Mouse (Mus musculus): Measurements from ENCODE around the gene Gm340. TPM values are rescaled to one million over a fixed set of nuclear protein-coding genes. Genes with fewer than 3 reads are reported as not detected.

Gm340 gene
- polyA plus RNA-seq, 1 experiment from 2014 or later: 4.2 TPM

DNA sequence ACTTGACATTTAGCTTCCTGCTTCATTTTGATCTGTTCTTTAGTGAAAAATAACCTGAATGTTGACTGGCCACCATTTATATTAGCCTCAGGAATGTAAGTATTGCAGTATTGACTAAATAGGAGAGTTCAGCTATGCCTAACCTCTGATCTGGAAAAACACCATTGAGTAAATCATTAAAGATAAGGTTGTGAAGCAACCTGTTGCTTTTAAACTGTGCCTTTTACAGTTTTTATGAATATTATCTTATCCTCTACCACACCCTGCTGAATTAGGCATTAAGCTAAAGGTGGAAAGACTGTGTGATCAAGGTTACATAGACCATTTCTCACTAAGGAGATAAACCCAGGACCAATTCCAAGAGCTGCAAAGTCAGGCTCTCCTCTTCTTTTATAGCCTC lies 4.6 kb upstream of the Gm340 start:
- Histone ChIP-seq H3K36me3 (ENCODE audit: control insufficient read depth, insufficient read depth, low read length) (no peaks in the 10 kb centered on the region), H3K4me2 (ENCODE audit: low read depth, severe bottlenecking) (no peak overlapping the region), H3K27me3 (ENCODE audit: control insufficient read depth, insufficient read depth, low read length) (no peaks in the 10 kb centered on the region), H3K4me1 (ENCODE audit: control insufficient read depth, insufficient read depth, low read length) (0 out of 2 replicates have a peak, but pooled peaks cover 3% of the 10 kb centered on the region), H3K9ac (ENCODE audit: low read length) (no peak overlapping the region), H3K4me3 (ENCODE audit: low read depth, low read length) (no peak overlapping the region), H3K27ac (replicated peaks; ENCODE audit: low read depth, low read length) (no peak overlapping the region), H3K9me3 (ENCODE audit: control insufficient read depth, low read length) (no peaks in the 10 kb centered on the region)
- ATAC-seq (ENCODE audit: insufficient number of reproducible peaks, low FRiP score, low TSS enrichment, low read depth) (no peak), DNase-seq (ENCODE audit: low spot score) (no peak)

DNA sequence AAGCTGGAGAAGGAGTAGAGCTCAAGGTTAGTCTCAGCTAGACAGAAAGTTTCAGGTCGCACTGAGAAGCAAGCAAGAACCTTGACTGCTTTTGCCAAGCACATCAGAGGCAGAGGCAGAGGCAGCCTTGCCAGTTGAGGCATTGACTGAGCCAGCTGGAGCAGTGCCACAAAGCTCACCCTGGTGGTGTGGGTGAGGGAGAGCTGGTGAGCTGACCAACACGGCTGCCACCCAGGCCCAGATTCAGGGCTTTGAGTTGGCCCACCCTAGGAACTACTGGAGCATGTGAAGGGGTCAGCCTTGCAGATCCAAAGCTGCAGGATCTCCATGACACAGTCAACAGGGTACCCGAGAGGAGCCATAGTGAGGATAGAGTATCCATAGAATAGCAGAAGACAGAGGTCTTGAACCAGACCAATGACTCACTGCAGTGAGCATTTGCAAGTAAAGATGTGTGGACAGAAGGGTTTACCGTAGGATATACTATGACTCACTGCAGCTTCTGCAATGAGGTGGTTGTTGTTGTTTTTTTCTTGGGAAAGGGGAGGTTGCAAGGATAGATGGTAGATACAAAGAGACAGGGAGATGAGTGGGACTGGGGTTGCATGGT lies 2.8 kb upstream of the Gm340 start:
- Histone ChIP-seq H3K4me3 (ENCODE audit: low read depth, low read length) (no peak overlapping the region), H3K9ac (ENCODE audit: low read length) (no peak overlapping the region), H3K4me1 (ENCODE audit: control insufficient read depth, insufficient read depth, low read length) (0 out of 2 replicates have a peak, but pooled peaks cover 3% of the 10 kb centered on the region), H3K4me2 (ENCODE audit: low read depth, severe bottlenecking) (no peak overlapping the region), H3K9me3 (ENCODE audit: control insufficient read depth, low read length) (no peaks in the 10 kb centered on the region), H3K36me3 (ENCODE audit: control insufficient read depth, insufficient read depth, low read length) (peaks cover 2% of the 10 kb centered on the region; the same call in 1 of the 2 replicates), H3K27ac (replicated peaks; ENCODE audit: low read depth, low read length) (no peak overlapping the region), H3K27me3 (ENCODE audit: control insufficient read depth, insufficient read depth, low read length) (no peaks in the 10 kb centered on the region)
- 94% methylated on average over 4 of the region's 4 CpGs for WGBS
- ATAC-seq (ENCODE audit: insufficient number of reproducible peaks, low FRiP score, low TSS enrichment, low read depth): no peak
- peak; percentile 15 for DNase-seq (ENCODE audit: low spot score)

DNA sequence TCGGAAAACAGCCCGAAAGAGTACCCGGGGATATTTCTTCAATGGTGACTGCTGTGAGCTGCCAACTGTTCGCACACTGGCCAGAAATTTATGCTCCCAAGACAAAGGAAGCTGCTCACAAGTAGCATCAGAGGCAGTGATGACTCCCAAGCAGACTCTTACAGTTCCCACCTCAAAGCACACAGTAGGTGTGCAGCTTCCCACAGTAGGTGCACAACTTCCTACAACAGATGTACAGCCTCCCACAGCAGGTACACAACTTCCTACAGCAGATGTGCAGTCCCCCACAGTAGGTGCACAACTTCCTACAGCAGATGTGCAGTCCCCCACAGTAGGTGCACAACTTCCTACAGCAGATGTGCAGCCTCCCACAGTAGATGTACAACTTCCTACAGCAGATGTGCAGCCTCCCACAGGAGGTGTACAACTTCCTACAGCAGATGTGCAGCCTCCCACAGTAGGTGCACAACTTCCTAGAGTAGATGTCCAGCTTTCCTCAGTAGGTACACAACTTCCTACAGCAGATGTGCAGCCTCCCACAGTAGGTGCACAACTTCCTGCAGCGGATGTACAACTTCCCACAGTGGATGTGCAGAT lies 846 bp downstream of the Gm340 start:
- no peak for DNase-seq (ENCODE audit: low spot score)
- Histone ChIP-seq H3K4me1 (ENCODE audit: control insufficient read depth, insufficient read depth, low read length) (0 out of 2 replicates have a peak, but pooled peaks cover 3% of the 10 kb centered on the region), H3K4me2 (ENCODE audit: low read depth, severe bottlenecking) (no peak overlapping the region), H3K9me3 (ENCODE audit: control insufficient read depth, low read length) (no peaks in the 10 kb centered on the region), H3K36me3 (ENCODE audit: control insufficient read depth, insufficient read depth, low read length) (peaks cover 2% of the 10 kb centered on the region; the same call in 1 of the 2 replicates), H3K27ac (replicated peaks; ENCODE audit: low read depth, low read length) (no peak overlapping the region), H3K4me3 (ENCODE audit: low read depth, low read length) (no peak overlapping the region), H3K9ac (ENCODE audit: low read length) (no peak overlapping the region), H3K27me3 (ENCODE audit: control insufficient read depth, insufficient read depth, low read length) (no peaks in the 10 kb centered on the region)
- 98% methylated on average over 5 of the region's 5 CpGs for WGBS
- no peak for ATAC-seq (ENCODE audit: insufficient number of reproducible peaks, low FRiP score, low TSS enrichment, low read depth)

DNA sequence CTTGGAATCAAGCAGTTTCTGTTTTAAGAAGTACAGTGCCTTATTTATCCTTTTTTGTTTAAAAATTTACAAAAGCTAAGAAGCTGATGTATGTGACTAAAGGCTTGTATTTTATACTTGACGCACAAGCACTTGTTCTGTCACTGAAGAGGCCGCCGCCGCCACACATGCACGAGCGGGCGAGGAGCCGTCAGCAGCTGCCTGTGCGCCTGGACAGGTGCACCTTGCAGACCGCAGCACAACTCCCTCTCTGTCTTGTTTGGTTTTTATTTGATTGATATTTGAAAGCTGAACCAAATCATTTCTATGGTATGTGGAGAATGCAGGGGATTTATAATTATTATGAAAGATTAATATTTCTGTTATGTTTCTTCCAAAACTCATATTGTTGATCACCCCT lies 4.6 kb downstream of the Gm340 start:
- no peak overlapping the region for H3K27ac ChIP-seq (replicated peaks; ENCODE audit: low read depth, low read length)
- H3K36me3 ChIP-seq (ENCODE audit: control insufficient read depth, insufficient read depth, low read length): peaks cover 2% of the 10 kb centered on the region; the same call in 1 of the 2 replicates
- no peak overlapping the region for H3K9ac ChIP-seq (ENCODE audit: low read length)
- no peaks in the 10 kb centered on the region for H3K9me3 ChIP-seq (ENCODE audit: control insufficient read depth, low read length)
- no peaks in the 10 kb centered on the region for H3K27me3 ChIP-seq (ENCODE audit: control insufficient read depth, insufficient read depth, low read length)
- no peak for ATAC-seq (ENCODE audit: insufficient number of reproducible peaks, low FRiP score, low TSS enrichment, low read depth)
- no peak overlapping the region for H3K4me2 ChIP-seq (ENCODE audit: low read depth, severe bottlenecking)
- no peak for DNase-seq (ENCODE audit: low spot score)
- WGBS: 96% methylated on average over 10 of the region's 10 CpGs
- no peak overlapping the region for H3K4me3 ChIP-seq (ENCODE audit: low read depth, low read length)
- no peaks in the 10 kb centered on the region for H3K4me1 ChIP-seq (ENCODE audit: control insufficient read depth, insufficient read depth, low read length)

DNA sequence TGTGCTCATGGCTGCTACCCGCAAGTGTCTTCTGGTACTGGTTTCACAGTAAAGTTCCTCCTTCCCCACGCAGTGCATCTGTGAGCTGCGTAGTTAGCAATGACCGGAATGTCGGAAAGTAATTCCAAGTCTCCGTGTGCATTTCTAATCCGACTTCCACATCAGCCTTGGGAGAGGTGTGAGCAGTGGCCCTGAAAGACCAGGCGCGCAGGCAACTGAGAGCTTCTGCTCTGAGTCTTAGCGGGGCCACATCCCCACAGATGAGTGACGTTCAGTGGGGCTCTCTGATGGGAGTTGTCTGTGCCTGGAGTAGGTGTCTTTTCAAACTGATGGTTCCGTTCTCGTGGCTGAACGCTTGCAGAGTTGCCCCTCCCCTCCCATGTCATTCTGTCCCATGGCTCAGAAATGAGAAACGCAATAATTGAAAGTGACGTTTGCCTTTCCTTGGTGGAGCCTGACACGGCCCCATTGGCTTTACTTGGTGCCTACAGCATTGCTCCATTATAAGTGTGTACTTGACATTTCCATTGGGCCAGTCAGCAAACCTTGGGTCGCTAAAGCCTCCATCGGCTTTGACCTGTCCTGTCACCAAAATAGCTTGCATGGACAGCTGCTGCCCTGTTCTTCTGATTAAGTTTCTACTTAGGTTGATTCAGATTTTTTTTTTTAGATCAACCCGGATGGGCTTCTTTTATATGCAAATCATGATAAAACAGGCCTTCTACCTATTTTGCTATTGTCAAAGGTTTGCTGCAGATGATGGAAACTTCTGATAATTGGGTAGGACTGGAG lies 5.5 kb downstream of the Gm340 start:
- no peaks in the 10 kb centered on the region for H3K27me3 ChIP-seq (ENCODE audit: control insufficient read depth, insufficient read depth, low read length)
- DNase-seq (ENCODE audit: low spot score): no peak

DNA sequence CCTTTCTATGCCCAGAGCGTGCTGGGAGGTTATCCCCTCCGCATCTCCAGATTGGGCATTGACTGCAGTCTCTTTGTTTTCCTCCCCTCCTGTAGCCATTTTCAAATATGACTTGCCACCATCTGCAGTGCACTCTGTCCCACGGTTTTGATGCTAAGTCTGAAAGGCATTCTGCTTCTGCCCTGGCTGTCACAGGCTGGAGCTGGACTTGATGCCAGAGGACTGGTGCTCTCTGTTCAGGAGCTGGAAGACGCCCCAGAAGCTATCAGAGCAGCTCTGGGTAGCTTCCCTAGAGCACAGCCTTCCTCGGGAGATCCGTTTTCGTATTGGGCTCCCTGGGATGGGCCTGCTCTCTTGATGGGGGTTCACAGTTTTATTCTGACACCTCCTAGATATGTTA lies 6.9 kb downstream of the Gm340 start:
- H3K27me3 ChIP-seq (ENCODE audit: control insufficient read depth, insufficient read depth, low read length): no peaks in the 10 kb centered on the region
- no peak overlapping the region for H3K9ac ChIP-seq (ENCODE audit: low read length)
- 82% methylated on average over 7 of the region's 7 CpGs for WGBS
- no peaks in the 10 kb centered on the region for H3K4me1 ChIP-seq (ENCODE audit: control insufficient read depth, insufficient read depth, low read length)
- no peaks in the 10 kb centered on the region for H3K36me3 ChIP-seq (ENCODE audit: control insufficient read depth, insufficient read depth, low read length)
- H3K27ac ChIP-seq (replicated peaks; ENCODE audit: low read depth, low read length): no peak overlapping the region
- DNase-seq (ENCODE audit: low spot score) (no peak), ATAC-seq (ENCODE audit: insufficient number of reproducible peaks, low FRiP score, low TSS enrichment, low read depth) (no peak)
- no peak overlapping the region for H3K4me2 ChIP-seq (ENCODE audit: low read depth, severe bottlenecking)
- H3K9me3 ChIP-seq (ENCODE audit: control insufficient read depth, low read length): no peaks in the 10 kb centered on the region
- no peak overlapping the region for H3K4me3 ChIP-seq (ENCODE audit: low read depth, low read length)

More for the DNA sequence above, 5.5 kb downstream of the Gm340 start:
- Histone ChIP-seq H3K36me3 (ENCODE audit: control insufficient read depth, insufficient read depth, low read length) (peaks cover 2% of the 10 kb centered on the region; the same call in 1 of the 2 replicates), H3K9ac (ENCODE audit: low read length) (no peak overlapping the region), H3K4me1 (ENCODE audit: control insufficient read depth, insufficient read depth, low read length) (no peaks in the 10 kb centered on the region), H3K9me3 (ENCODE audit: control insufficient read depth, low read length) (no peaks in the 10 kb centered on the region), H3K27ac (replicated peaks; ENCODE audit: low read depth, low read length) (no peak overlapping the region), H3K4me3 (ENCODE audit: low read depth, low read length) (no peak overlapping the region), H3K4me2 (ENCODE audit: low read depth, severe bottlenecking) (no peak overlapping the region)
- ATAC-seq (ENCODE audit: insufficient number of reproducible peaks, low FRiP score, low TSS enrichment, low read depth): no peak
- WGBS: 92% methylated on average over 20 of the region's 20 CpGs

DNA sequence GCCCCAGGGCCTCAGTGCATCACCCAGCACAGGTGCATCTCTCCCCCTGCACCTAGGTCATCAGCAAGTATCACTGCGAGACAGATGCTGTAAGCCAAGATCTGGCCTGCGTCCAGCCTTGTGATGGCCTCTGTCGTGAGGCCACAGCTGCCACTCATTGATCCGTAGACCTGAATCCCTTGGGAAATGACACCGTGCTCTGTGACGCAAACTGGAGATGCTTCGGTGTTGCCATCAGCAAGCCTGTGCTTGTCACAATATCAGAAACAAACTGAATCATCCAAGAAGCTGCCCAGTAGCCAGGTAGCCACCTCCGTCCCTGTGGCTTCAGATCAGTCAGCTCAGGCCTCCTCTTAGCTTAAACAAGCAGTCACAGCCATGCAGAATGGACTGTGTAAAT lies 7.5 kb downstream of the Gm340 start:
- Histone ChIP-seq H3K4me2 (ENCODE audit: low read depth, severe bottlenecking) (no peak overlapping the region), H3K4me1 (ENCODE audit: control insufficient read depth, insufficient read depth, low read length) (no peaks in the 10 kb centered on the region), H3K9me3 (ENCODE audit: control insufficient read depth, low read length) (no peaks in the 10 kb centered on the region), H3K9ac (ENCODE audit: low read length) (no peak overlapping the region), H3K27ac (replicated peaks; ENCODE audit: low read depth, low read length) (no peak overlapping the region), H3K4me3 (ENCODE audit: low read depth, low read length) (no peak overlapping the region), H3K36me3 (ENCODE audit: control insufficient read depth, insufficient read depth, low read length) (no peaks in the 10 kb centered on the region), H3K27me3 (ENCODE audit: control insufficient read depth, insufficient read depth, low read length) (no peaks in the 10 kb centered on the region)
- DNase-seq (ENCODE audit: low spot score) (no peak), ATAC-seq (ENCODE audit: insufficient number of reproducible peaks, low FRiP score, low TSS enrichment, low read depth) (no peak)
- WGBS: 88% methylated on average over 8 of the region's 8 CpGs

DNA sequence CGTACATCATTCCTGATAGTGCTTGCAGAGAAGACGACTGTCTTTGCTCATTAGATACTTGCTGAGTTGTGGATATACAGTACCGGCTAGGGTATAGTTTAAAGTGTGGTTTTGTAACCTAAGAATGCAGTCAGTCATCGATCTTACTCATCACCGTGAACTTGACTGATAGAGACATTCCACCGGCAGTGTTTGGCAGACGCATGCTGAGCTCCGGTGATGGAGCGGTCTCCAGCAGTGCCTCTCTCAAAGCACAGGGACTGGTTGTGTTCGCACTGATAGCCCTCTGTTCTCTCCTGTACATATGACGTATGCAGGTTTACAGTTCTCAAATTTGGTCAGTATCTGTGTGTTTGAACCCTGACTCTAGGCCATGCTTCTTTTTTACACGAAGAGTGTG lies 9.6 kb downstream of the Gm340 start:
- WGBS: 84% methylated on average over 12 of the region's 12 CpGs
- no peaks in the 10 kb centered on the region for H3K9me3 ChIP-seq (ENCODE audit: control insufficient read depth, low read length)

More for the DNA sequence above, 9.6 kb downstream of the Gm340 start:
- no peak overlapping the region for H3K4me3 ChIP-seq (ENCODE audit: low read depth, low read length)
- DNase-seq (ENCODE audit: low spot score) (no peak), ATAC-seq (ENCODE audit: insufficient number of reproducible peaks, low FRiP score, low TSS enrichment, low read depth) (no peak)
- no peaks in the 10 kb centered on the region for H3K4me1 ChIP-seq (ENCODE audit: control insufficient read depth, insufficient read depth, low read length)
- no peaks in the 10 kb centered on the region for H3K27me3 ChIP-seq (ENCODE audit: control insufficient read depth, insufficient read depth, low read length)
- H3K36me3 ChIP-seq (ENCODE audit: control insufficient read depth, insufficient read depth, low read length): no peaks in the 10 kb centered on the region
- H3K9ac ChIP-seq (ENCODE audit: low read length): no peak overlapping the region
- H3K27ac ChIP-seq (replicated peaks; ENCODE audit: low read depth, low read length): no peak overlapping the region
- no peak overlapping the region for H3K4me2 ChIP-seq (ENCODE audit: low read depth, severe bottlenecking)

Measured in limb, embryonic 11.5 days (tissue).